Mouse (Mus musculus): ENCODE results near the gene Cpped1. TPM values are rescaled to one million over a fixed set of nuclear protein-coding genes. Genes with fewer than 3 reads are reported as not detected.

The Cpped1 gene
- polyA plus RNA-seq (2015; fragmentation: Nextera tagmentation; extraction: Ambion mirVana): 20.6 and 22.0 TPM in 2 replicates

GRCm38 (mm10) chr16:11909035-11909591, at the start of gene Cpped1:
Cpped1 (minus strand) TSS chr16:11909445.

Other genes with a start within 250 kb of the Cpped1 start
- gene Shisa9, start 74.7 kb upstream of the Cpped1 start, polyA plus RNA-seq (2015; fragmentation: Nextera tagmentation; extraction: Ambion mirVana): 0.29 and 0.47 TPM in 2 replicates

Measured in urinary bladder, postnatal 0 days (tissue).